In genomic region chr13:95665644-95666356, GRCm38 (mm10) we compare ENCODE assay signal across 17 mouse cellular contexts.
"Had no signal": no experiment of that assay in that cellular context is flagged by ENCODE, and none has a peak within 500 bp of the region (broad histone marks: within the 10 kb centered on the region; RNA-seq: fewer than 3 reads in every experiment).

No protein-coding gene starts in this region.

- H3K4me2 ChIP-seq: limb, embryonic 15.5 days; lung, embryonic 14.5 days; neural tube, embryonic 15.5 days had no signal

- H3K9me3 ChIP-seq: limb, embryonic 15.5 days; midbrain, embryonic 10.5 days; neural tube, embryonic 15.5 days had no signal

- H3K4me3 ChIP-seq: left cerebral cortex, adult 2 months; limb, embryonic 15.5 days; midbrain, embryonic 10.5 days; myocyte; neural tube, embryonic 15.5 days had no signal

- H3K27ac ChIP-seq: left cerebral cortex, adult 2 months; limb, embryonic 15.5 days; liver, embryonic 14.5 days; midbrain, embryonic 10.5 days; neural tube, embryonic 15.5 days had no signal

- H3K9ac ChIP-seq: limb, embryonic 15.5 days; liver, embryonic 14.5 days; lung, embryonic 14.5 days; neural tube, embryonic 15.5 days had no signal

- DNase-seq: kidney, adult 18-20 months; kidney, postnatal 10 days; kidney, postnatal 4 days; lung, embryonic 14.5 days; lung, postnatal 10 days; lung, postnatal 4 days; midbrain, embryonic 14.5 days; right cerebral cortex, adult 18-20 months; right cerebral cortex, postnatal 25 days; thymus, adult 18-20 months; thymus, postnatal 14 days had no signal

- H3K27me3 ChIP-seq: limb, embryonic 15.5 days; neural tube, embryonic 15.5 days had no signal

- H3K4me1 ChIP-seq: limb, embryonic 15.5 days; neural tube, embryonic 15.5 days had no signal
